Mouse (Mus musculus) naive thymus-derived CD4-positive, alpha-beta T cell, adult 2 months (primary cell): ENCODE measurements around the gene Wnt3.

ENCODE experiments used
- DNase-seq: peaks from one replicate; pipeline ENCODE4 v3.0.0-alpha.2; 2011; ENCODE audit warnings: low read depth

Wnt3 gene

GRCm38 (mm10) chr11:103772505-103773386 is 1.2 kb upstream of the Wnt3 start:
- DNase-seq = no peak

DNA sequence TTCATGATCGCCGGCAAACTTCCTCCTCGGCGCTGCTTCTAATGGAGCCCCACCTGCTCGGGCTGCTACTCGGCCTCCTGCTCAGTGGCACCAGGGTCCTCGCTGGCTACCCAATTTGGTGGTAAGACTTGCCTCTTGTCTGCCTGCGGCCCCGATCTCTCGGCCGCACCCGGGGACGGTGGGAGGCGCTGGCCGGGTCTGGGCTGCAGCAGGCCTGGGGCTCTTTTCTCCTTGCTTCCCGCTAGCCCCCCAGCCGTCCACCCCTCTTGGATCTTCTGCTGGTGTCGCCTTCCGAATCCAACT is 229 bp downstream of the Wnt3 start:
- no peak for DNase-seq

DNA sequence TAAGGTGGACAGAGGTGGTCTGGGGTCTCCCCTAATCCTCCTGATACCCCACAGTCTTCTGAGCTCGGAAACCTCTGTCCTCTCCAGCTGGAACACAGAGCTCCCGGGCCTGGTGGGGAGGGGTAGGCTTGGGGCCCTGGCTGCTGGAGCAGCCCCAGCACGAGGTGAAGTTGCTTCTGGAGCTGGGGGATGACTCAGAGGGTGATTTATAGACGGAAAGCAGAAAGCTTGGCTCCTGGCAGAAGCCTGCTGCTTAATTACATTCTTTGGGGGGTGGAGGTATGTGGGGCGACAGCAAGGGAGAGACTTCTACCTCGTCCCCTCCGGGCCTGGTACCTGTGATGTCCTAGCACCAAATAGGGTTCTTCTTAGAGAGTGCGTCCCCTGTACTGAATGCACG is 6.2 kb downstream of the Wnt3 start:
- no peak for DNase-seq

- DNase-seq = no peak
Measured at GRCm38 (mm10) chr11:103789951-103790350, 16.0 kb downstream of the Wnt3 start.

DNA sequence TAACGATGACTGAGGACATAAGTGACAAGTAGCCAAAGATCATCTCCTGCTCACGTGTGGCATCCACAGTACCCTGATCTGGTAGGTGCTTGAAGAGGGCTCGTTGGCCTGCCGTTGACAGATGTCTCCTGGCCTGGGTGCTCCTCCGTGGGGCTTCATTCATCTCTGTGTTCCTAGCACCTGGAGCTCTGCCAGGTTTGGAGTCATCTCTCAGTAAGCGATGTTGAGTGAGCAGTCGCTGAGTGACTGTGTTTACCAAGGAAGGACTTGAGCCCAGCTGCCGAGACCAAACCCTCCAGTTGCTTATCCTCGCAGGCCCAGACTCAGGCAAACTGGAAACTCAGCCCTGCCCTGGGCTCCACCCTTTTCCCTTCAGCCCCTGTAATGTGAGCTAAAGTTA is 27.2 kb downstream of the Wnt3 start:
- no peak for DNase-seq

DNA sequence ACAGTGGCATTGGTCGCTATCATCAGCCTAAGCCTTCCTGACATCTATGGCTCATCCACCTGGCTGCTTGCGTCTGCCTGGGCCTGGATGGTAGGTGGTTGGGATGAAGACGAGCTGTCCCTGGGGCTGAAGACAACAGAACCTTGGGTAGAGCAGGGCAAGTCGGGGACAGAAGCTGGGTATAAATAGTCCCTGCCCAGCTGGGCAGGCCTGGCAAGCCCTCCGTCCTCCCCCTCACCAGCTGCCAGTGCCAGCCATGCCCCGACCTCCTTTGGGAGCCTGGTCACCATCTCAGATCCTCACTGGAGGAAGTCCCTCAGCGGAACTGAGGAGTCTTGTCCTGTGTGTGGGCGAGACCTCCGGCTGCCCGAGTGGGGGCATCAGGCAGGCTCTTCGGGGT is 30.2 kb downstream of the Wnt3 start:
- no peak for DNase-seq

DNA sequence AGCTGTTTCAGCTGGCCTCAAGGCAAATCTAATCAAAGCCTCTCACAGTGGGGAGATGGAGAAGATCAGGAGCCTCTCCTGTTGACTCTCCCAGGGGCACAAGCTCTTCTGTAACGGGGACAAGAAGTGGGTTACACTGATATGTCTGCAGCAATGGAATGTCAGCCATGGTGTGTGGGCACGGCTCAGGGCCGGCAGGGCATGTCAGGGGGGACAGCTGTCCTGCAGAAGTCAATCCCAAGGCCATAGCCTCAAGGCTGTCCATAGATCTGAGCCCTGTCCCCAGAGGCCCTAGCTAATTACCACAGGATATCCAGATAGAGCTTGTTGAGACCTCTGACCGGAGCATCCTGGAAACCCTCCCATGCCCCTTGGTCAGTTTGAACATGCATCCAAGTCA is 30.9 kb downstream of the Wnt3 start:
- DNase-seq = no peak

GRCm38 (mm10) chr11:103807966-103808365 is 34.0 kb downstream of the Wnt3 start:
- DNase-seq = no peak

DNA sequence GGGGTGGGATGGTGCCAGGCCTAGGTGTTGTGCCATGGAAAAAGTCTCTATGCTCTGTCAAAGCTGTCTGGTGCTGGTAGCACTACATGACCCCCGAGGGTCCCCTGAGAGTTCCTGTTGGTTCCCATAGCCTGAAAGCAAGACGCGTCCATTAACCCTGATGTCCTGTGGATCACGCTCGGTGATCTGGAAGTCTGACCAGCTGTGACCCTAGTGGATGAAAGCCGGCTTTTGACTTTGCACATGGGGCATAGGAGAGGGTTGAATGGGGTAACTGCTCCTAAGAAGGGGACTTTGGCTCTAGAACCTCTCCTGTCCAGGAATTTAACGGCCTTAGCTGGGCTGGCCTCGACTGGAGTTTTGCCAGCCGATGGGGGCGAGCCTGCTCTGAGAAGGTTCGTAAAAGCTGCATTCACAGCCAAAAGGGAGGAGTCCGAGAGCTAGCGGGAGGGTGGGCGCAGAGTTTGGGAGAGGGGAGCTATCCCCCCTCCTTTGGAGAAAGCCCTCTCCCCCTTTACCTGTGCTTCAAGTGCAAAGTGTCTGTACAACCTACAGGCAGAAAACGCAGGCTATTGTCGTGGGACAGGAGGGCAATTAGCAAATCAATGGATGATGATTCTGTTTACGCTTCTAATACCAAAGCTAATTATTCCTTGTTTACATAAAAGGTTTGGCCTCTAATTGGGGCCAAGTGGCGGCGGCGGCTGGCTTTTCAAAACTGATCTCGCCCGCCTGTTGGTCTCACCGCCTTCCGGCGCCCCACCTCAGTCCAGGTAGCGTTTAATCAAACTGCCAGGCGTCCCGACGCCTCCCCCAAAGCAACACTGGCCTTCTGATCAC is 35.0 kb downstream of the Wnt3 start:
- no peak for DNase-seq

- DNase-seq = no peak
Measured at GRCm38 (mm10) chr11:103809611-103810598, 36.0 kb downstream of the Wnt3 start.

DNA sequence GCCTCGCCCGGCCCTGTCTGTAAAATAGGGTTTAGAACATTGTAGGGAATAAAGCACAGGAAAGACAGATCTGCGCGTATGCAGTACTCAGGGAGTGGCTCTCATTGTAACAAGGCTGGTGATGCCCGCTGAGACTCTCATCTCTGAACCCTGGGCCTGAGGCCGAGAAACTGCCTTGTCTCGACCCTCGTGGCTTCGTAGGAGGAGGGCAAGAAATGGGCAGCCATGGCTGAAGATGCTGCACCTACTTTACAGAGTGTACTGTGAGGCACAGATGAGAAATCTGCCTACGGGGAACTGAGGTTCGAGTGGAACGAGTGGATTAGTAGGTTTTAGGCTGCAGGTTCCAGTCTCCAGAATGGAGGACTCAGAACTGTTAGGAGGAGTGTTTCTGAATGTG is 36.7 kb downstream of the Wnt3 start:
- DNase-seq = no peak

- DNase-seq = no peak
Measured at GRCm38 (mm10) chr11:103811246-103811645, 37.3 kb downstream of the Wnt3 start.

GRCm38 (mm10) chr11:103814808-103815207 is 40.9 kb downstream of the Wnt3 start:
- no peak for DNase-seq

DNA sequence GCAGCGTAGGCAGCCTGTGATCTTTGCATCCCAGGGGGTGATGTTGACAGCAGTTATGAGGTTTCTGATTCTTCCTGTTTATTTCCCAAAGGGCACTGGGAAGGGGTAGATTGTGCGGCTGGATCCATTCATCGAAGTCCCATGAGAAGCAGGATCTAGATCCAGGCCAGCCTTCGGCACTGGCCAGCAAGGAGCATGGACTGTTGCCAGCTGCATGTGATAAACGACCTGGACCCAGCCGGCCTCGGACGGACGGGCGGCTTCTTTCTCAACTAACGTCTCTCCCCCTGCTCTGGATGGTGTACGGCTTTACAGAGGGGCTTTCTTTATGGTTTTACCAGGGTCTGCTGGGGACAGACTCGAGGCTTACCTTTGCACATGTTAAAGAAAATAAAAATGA is 42.0 kb downstream of the Wnt3 start:
- no peak for DNase-seq

DNA sequence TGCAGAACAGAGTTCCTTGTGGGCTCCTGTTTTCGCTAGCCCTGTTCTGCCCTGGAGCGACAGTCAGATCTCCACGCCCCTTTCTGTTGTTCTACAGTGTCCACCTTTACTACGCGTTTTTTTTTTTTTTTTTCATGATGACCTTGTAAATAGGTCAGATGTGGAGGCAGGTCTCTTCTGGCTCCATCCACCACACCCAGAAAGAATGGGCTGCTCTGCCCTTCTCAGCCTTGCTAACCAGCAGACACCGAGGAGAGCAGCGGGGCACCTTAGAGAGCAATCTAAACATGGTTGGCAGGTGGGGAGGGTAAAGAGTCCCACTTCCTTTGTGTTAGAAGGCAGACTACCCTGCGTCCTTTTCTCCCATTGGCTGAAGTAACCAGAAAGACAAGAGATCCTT is 42.8 kb downstream of the Wnt3 start:
- DNase-seq = no peak

DNA sequence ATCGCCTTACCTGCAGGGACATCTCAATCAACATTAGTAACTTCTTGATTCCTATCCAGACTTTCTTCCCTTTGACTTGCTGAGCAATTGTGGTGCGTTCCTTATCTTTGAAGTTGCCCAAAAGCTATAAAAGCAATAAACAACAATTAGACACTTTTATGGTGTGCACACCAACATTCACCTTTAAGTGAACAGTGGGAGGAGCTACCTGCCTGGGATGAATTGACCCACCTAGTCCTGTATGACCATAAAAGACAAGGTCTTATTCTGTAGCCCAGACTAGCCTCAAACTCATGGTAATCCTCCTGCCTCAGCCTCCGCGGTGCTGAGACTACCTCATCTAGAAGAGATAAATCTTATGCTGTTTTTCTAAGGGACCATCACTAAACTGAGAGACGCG is 53.3 kb downstream of the Wnt3 start:
- DNase-seq = no peak

GRCm38 (mm10) chr11:103828866-103829265 is 54.9 kb downstream of the Wnt3 start:
- no peak for DNase-seq

DNA sequence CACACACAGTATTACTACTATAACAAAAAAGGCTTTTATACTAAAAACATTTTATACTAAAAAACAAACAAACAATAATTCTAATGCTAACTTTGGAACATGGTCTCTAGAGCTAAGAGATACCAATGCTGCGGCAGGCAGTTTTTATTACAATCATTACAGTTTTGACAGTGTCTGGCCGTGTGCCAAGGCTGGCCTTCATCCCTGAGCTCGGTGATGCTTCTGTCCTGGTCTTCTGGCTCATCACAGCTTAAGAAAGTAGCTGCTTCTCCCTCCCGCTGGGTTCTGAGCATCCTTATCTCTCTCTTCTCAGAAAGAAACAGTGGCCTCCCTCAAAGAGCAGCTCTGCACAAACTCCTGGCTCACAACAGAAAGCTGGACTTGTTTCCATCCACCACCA is 56.0 kb downstream of the Wnt3 start:
- DNase-seq = no peak

DNA sequence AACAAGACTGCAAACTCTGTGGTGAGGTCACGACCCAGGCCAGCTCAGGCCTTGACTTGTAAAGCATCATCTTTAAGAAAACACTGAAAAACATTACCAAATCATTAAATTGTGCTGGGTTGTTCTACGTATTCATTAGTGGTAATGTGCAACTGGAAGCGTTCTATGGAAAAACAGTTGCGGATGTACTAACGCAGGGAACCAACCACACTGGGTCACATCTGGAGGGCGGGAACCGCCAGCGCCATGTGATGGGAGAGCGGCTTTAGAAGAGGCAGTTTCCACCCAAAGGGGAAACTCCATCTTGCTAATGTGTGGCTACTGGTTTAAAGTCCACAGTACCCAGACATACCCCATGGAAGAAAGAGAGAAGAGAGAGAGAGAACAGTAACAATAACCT is 56.5 kb downstream of the Wnt3 start:
- DNase-seq = no peak

DNA sequence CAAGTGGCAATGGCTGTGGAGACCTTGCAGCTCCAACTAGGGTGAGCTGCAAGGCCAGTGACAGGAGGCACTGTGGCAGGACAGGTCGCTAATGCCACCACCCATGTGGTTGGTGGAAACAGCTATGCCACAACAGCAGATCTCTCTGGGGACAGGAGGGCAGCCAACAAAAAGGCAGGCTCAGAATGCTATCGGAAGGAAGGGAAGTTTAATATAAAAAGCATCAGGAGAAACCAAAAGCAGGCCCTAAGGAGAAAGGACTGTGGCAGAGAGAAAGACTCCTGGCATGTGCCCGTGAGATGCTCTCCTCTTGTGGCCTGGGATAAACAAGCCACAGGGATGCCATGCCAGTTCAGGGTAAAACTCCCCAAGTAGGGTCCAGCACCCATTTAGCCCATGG is 57.8 kb downstream of the Wnt3 start:
- no peak for DNase-seq

DNA sequence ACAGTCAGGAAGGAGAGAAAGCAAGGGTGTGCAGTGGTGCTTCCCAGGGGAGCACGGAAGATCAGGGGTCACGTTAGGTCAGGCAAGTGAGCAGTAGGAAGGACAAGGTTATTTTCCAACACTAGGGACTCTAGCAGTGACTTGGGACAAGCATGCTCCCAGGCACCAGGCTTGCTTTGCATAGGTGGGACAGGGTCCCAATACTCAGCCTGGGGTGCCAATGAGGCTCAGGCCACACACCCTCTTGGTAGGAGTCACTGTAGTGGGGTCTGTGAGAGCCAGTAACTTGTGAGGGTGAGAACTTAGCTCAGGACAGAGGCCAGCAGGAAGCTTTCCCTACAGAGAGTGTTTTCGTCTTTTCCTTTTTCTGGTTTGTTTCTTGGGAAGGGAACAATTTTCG is 58.4 kb downstream of the Wnt3 start:
- DNase-seq = no peak

- DNase-seq = no peak
Measured at GRCm38 (mm10) chr11:103838955-103839354, 65.0 kb downstream of the Wnt3 start.
